Mouse (Mus musculus) liver, embryonic 13.5 days (tissue): ENCODE measurements around the gene Nudt3. TPM values are rescaled to one million over a fixed set of nuclear protein-coding genes. Genes with fewer than 3 reads are reported as not detected.

Source experiments
- ATAC-seq: fragments of 200-750 bp; cut with Nextera tagmentation; 2 replicates; pipeline ENCODE4 v1.8.0; 2017; ENCODE audit warnings: low read depth, mild to moderate bottlenecking, moderate number of reproducible peaks, moderate library complexity
- DNase-seq: peaks from one replicate; pipeline ENCODE4 v3.0.0; 2022
- H3K27ac ChIP-seq: fragments of 300-500 bp; sonication (generic); 2 replicates; pipeline ENCODE4 v1.5.1; 2015; ENCODE audit warnings: moderate library complexity, mild to moderate bottlenecking, inconsistent platforms
- H3K27me3 ChIP-seq: fragments of 300-500 bp; sonication (generic); 2 replicates; pipeline ENCODE4 v1.6.1; 2015; ENCODE audit warnings: mild to moderate bottlenecking, inconsistent platforms
- H3K36me3 ChIP-seq: fragments of 300-500 bp; sonication (generic); 2 replicates; pipeline ENCODE4 v1.6.1; 2015; ENCODE audit warnings: mild to moderate bottlenecking, inconsistent platforms
- H3K4me1 ChIP-seq: fragments of 300-500 bp; sonication (generic); replicated peaks from 2 replicates; pipeline ENCODE4 v1.6.1; 2015; ENCODE audit warnings: inconsistent platforms
- H3K4me2 ChIP-seq: fragments of 300-500 bp; sonication (generic); 2 replicates; pipeline ENCODE4 v1.6.1; 2015; ENCODE audit warnings: inconsistent platforms, mild to moderate bottlenecking, moderate library complexity
- H3K4me3 ChIP-seq: fragments of 300-500 bp; sonication (generic); replicated peaks from 2 replicates; pipeline ENCODE4 v1.5.1; 2015; ENCODE audit warnings: mild to moderate bottlenecking, inconsistent platforms
- H3K9ac ChIP-seq: fragments of 300-500 bp; sonication (generic); 2 replicates; pipeline ENCODE4 v1.6.1; 2015; ENCODE audit warnings: mild to moderate bottlenecking, inconsistent platforms
- H3K9me3 ChIP-seq: fragments of 300-500 bp; sonication (generic); replicated peaks from 2 replicates; pipeline ENCODE4 v1.6.1; 2016; ENCODE audit warnings: inconsistent platforms
- WGBS: fragments of 180-500 bp; shearing (Covaris S2); methylation state at CpG from one replicate; pipeline ENCODE4 v1.1.7; 2015; ENCODE audit not compliant: insufficient replicate concordance; 5-methylcytosine and 5-hydroxymethylcytosine counted together
- polyA plus RNA-seq: library from polyadenylated mRNA; unstranded; fragments of >200 nt; fragmentation: Nextera tagmentation; extraction: Ambion mirVana; gene quantifications from 2 replicates; pipeline ENCODE4 v1.2.1, GENCODE M21; 2015

Nudt3 gene
- polyA plus RNA-seq, 1 experiment from 2014 or later: 31.3 TPM

GRCm38 (mm10) chr17:27577468-27577867 lies 45.8 kb downstream of the Nudt3 start:
- Histone ChIP-seq H3K27me3 (no peaks in the 10 kb centered on the region), H3K9me3 (no peaks in the 10 kb centered on the region), H3K4me2 (no peak overlapping the region), H3K27ac (no peak overlapping the region), H3K36me3 (peaks cover 52% of the 10 kb centered on the region), H3K4me1 (peaks cover 72% of the 10 kb centered on the region), H3K9ac (no peak overlapping the region), H3K4me3 (no peak overlapping the region)
- WGBS: 75% methylated on average over 6 of the region's 6 CpGs
- DNase-seq: no peak
- ATAC-seq: no peak

DNA sequence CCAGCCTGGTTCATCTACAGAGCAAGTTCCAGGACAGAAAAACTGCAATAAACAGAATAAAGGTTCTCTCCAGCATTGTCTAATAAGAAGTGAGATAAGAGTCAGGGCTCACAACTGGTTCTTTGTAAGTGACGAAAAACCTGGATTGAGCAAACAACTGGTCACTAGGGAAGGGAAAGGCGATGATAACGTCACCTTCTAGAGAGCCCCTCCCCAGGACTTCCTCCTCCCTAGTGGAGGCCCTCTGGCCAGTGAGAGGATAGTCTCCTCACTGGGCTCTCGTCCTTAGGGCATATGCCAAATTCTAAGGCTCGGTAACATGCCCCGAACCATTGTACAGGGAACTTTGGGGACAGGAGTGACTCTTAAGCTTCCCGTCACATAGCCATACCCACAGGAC lies 47.2 kb downstream of the Nudt3 start:
- no peaks in the 10 kb centered on the region for H3K9me3 ChIP-seq
- no peak overlapping the region for H3K9ac ChIP-seq
- DNase-seq: no peak
- H3K27ac ChIP-seq: no peak overlapping the region
- WGBS: 66% methylated on average over 7 of the region's 7 CpGs
- no peak overlapping the region for H3K4me2 ChIP-seq
- peaks cover 40% of the 10 kb centered on the region for H3K36me3 ChIP-seq
- H3K4me3 ChIP-seq: no peak overlapping the region
- no peak for ATAC-seq
- H3K4me1 ChIP-seq: peaks cover 61% of the 10 kb centered on the region
- H3K27me3 ChIP-seq: no peaks in the 10 kb centered on the region

DNA sequence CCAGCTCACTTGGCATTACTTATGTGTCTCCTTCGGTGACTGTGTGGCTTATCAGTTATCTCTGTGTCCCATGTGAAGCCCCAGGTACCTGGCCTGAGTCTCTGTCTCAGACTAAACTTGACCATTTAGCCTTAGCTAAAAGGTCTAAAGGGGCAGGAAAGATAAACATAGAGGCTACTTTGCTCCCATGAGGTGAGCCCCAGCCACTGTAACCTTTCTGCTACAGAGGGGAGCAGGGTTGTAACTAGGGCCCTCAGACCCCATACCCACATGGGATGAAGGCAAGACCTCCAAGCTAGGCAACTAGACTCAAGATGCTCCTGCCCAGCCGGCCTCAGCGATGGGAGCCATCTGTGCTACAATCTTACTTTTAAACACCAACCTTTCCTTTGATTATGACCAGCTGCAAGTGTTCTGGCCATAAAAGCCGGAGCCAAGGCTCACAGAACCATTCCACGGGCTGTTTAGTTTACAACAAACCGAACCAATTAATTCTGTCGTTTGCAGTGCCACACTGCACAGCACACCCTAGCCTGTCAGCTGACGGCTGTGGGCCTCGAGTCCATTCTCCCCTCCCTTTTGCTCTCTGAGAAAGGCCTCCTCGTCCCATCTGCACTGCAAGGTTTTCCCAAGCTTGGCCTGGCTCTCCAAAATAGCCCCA lies 48.0 kb downstream of the Nudt3 start:
- no peak overlapping the region for H3K4me2 ChIP-seq
- H3K36me3 ChIP-seq: peaks cover 33% of the 10 kb centered on the region

GRCm38 (mm10) chr17:27574470-27575115 lies 48.7 kb downstream of the Nudt3 start:
- no peaks in the 10 kb centered on the region for H3K9me3 ChIP-seq
- H3K36me3 ChIP-seq: peaks cover 26% of the 10 kb centered on the region
- H3K27me3 ChIP-seq: no peaks in the 10 kb centered on the region
- no peak overlapping the region for H3K27ac ChIP-seq
- no peak overlapping the region for H3K4me3 ChIP-seq
- H3K4me2 ChIP-seq: no peak overlapping the region
- ATAC-seq (no peak), DNase-seq (no peak)
- 62% methylated on average over 16 of the region's 16 CpGs for WGBS
- no peak overlapping the region for H3K9ac ChIP-seq
- H3K4me1 ChIP-seq: peaks cover 50% of the 10 kb centered on the region

More for the DNA sequence above, 48.0 kb downstream of the Nudt3 start:
- WGBS: 69% methylated on average over 10 of the region's 10 CpGs
- Histone ChIP-seq H3K9me3 (no peaks in the 10 kb centered on the region), H3K4me1 (peaks cover 52% of the 10 kb centered on the region), H3K27ac (no peak overlapping the region), H3K4me3 (no peak overlapping the region), H3K9ac (no peak overlapping the region), H3K27me3 (no peaks in the 10 kb centered on the region)
- DNase-seq: no peak
- no peak for ATAC-seq

DNA sequence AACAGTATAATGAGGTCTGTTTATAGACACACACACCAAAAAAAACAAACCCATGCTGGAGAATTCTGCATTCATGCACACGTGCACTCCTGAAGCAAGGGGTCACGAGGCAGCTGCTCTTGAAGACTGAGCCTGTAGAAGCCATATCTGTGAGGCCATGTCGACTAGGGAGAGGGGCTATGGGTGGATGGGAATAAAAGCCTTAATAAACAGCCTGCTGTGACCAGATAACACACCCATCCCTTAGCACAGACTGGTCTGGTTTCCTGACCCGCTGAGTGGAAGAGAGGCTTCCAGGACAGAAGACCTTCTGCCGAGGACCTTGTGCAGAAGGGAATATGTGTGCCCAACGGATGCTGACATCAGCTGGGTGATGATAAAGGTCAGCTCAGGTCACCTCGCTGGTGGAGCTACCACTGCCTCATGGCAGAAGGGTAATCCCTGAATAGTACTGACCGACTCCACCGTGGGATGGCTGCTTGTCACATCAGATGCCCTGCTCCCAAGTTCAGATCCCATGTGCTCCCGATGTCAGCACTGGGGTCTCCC lies 49.4 kb downstream of the Nudt3 start:
- Histone ChIP-seq H3K9ac (0 out of 2 replicates have a peak overlapping the region, but pooled peaks have one; percentile 19), H3K4me3 (no peak overlapping the region), H3K27me3 (no peaks in the 10 kb centered on the region), H3K4me2 (no peak overlapping the region), H3K36me3 (peaks cover 19% of the 10 kb centered on the region), H3K27ac (no peak overlapping the region), H3K4me1 (peaks cover 51% of the 10 kb centered on the region), H3K9me3 (no peaks in the 10 kb centered on the region)
- ATAC-seq: peak; percentile 77
- peak; percentile 51 for DNase-seq
- 29% methylated on average over 10 of the region's 10 CpGs for WGBS

- no peak overlapping the region for H3K4me3 ChIP-seq
- H3K36me3 ChIP-seq: peaks cover 6% of the 10 kb centered on the region
- no peak overlapping the region for H3K4me2 ChIP-seq
- no peak overlapping the region for H3K9ac ChIP-seq
- WGBS: 62% methylated on average over 8 of the region's 8 CpGs
- DNase-seq (no peak), ATAC-seq (no peak)
- no peak overlapping the region for H3K27ac ChIP-seq
- H3K27me3 ChIP-seq: no peaks in the 10 kb centered on the region; the same call in 1 of the 2 replicates
- no peaks in the 10 kb centered on the region for H3K9me3 ChIP-seq
- H3K4me1 ChIP-seq: peaks cover 54% of the 10 kb centered on the region
Observed at GRCm38 (mm10) chr17:27571315-27571714, 52.0 kb downstream of the Nudt3 start.

DNA sequence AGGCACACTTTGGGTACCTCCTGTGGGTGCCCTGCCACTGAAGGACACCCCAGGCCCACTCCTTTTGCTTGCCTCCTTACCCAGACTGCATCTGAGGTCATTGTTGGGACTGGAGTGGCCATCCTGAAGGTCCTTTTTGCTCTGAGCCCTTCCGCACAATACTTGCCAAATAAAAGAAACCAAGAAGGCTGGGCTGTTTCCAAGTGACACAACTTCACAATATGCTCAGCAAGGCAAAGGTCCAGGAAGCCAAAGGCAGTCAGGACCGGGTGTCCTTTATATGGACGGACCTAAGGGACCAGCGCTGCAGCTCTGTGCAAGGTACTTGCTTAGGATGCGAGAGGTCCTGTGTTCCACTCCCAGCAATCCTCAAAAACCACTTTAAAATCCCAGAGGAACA lies 55.1 kb downstream of the Nudt3 start:
- Histone ChIP-seq H3K4me2 (no peak overlapping the region), H3K9ac (no peak overlapping the region), H3K36me3 (peaks cover 8% of the 10 kb centered on the region; the same call in 1 of the 2 replicates), H3K9me3 (no peaks in the 10 kb centered on the region), H3K4me3 (no peak overlapping the region), H3K4me1 (peaks cover 53% of the 10 kb centered on the region), H3K27ac (no peak overlapping the region), H3K27me3 (no peaks in the 10 kb centered on the region; the same call in 1 of the 2 replicates)
- no peak for ATAC-seq
- 82% methylated on average over 5 of the region's 5 CpGs for WGBS
- no peak for DNase-seq

GRCm38 (mm10) chr17:27565942-27566267 lies 57.4 kb downstream of the Nudt3 start:
- DNase-seq (no peak), ATAC-seq (no peak; the same call in 1 of the 2 replicates)
- H3K27ac ChIP-seq: no peak overlapping the region

DNA sequence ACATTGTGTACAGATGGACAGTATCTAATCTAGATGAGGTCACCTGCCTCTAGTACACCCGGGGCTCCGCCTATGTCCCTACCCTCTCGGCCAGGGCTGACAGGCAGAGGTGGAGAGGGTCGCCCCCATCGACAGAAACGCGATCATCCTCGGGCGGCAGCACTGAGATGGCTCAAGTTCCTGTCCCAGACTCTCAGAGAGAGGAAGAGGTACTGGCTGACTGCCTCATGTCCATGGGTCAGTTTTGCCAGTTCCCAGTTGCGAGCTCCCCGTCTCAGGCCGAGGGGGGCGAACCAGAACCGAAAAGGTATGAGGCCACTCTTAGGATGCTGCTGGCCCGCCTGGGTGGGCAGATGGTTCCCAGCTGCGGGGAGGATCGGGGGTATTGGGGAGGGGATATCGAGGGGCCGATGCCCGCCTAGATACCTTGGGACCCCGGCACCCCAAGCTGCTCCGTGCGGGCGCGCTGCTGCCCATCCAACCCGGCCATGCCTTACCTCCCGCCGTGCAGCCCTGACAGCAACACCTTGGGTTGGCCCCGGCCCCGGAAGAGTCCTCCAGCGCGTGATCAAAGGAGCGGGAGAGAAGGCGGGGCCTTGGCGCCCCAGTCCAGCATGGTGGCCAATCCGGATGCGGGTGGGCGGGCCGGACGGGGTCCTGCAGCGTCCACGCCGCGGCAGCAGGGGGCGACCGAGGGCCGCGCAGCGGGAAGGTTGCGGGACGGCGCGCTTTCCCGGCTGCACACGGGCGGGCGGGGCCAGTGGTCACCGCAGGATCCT lies 57.9 kb downstream of the Nudt3 start, which contains the start of gene AI413582:
Gene AI413582, minus strand, starts transcription at position 594 of the 779 bp plus-strand sequence.
- Histone ChIP-seq H3K36me3 (peaks cover 25% of the 10 kb centered on the region), H3K9ac (peak within 1 kb of the TSS; percentile 84), H3K27ac (peak within 1 kb of the TSS; percentile 79), H3K27me3 (no peaks in the 10 kb centered on the region; the same call in 1 of the 2 replicates), H3K9me3 (no peaks in the 10 kb centered on the region), H3K4me1 (peaks cover 66% of the 10 kb centered on the region), H3K4me2 (peak within 1 kb of the TSS; percentile 99), H3K4me3 (peak within 1 kb of the TSS; percentile 70)
- ATAC-seq (peak; percentile 92), DNase-seq (peak; percentile 94)
- under 1% methylated on average over 58 of the region's 58 CpGs for WGBS

More at GRCm38 (mm10) chr17:27565942-27566267, 57.4 kb downstream of the Nudt3 start:
- Histone ChIP-seq H3K4me3 (peak overlapping the region; percentile 70), H3K4me2 (peak overlapping the region; percentile 99), H3K4me1 (peaks cover 61% of the 10 kb centered on the region), H3K36me3 (peaks cover 20% of the 10 kb centered on the region), H3K27me3 (no peaks in the 10 kb centered on the region; the same call in 1 of the 2 replicates), H3K9me3 (no peaks in the 10 kb centered on the region), H3K9ac (peak overlapping the region; percentile 84)
- under 1% methylated on average over 13 of the region's 13 CpGs for WGBS

DNA sequence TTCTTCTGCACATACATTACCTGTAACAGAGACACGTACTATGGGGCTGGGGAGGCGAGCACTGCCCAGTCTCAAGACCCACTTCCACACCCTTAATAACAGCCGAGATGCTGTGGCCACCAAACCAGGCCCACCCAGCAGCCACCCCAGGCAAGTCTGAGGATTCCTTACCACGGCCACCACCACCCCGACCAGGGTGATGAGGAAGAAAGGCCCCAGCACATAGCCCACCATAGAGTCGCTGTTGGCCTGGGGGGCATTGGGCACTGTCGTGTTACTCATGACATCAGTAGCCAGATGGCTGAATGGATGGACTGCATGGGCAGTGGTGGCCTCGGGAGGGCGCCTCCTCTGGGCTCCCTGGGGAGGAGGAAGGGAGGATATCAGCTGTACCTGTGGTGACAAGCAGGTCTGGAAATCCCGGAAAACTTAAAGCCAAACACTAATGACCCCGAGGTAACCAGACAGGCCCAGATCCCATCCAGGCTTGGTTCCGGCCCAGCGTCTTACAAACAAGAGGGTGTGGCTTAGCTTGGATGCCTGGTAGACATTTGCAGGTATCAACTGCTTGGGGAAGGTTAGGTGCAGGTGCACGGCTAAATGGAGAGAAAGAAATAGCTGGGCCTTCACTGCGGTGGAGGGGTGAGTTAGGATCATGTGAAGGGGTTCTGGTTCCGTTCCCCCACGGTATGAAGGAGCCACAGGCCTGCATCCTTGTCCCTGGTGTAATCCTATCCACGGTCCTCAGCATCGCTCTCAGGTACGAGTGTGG lies 58.7 kb downstream of the Nudt3 start:
- Histone ChIP-seq H3K9me3 (no peaks in the 10 kb centered on the region), H3K27me3 (no peaks in the 10 kb centered on the region; the same call in 1 of the 2 replicates), H3K4me1 (peaks cover 70% of the 10 kb centered on the region), H3K9ac (peak overlapping the region; percentile 84), H3K27ac (peak overlapping the region; percentile 79), H3K4me2 (peak overlapping the region; percentile 99), H3K36me3 (peaks cover 32% of the 10 kb centered on the region), H3K4me3 (peak overlapping the region; percentile 70)
- ATAC-seq: peak; percentile 12; the same call in 1 of the 2 replicates
- WGBS: 8% methylated on average over 20 of the region's 20 CpGs
- DNase-seq: peak; percentile 37
